Mouse (Mus musculus): Measurements from ENCODE around the gene Galnt2. TPM values are rescaled to one million over a fixed set of nuclear protein-coding genes. Genes with fewer than 3 reads are reported as not detected.
A peak's percentile ranks its signal among the peaks of the same experiment; 100 is the strongest.

Gene Galnt2
- total RNA-seq, 4 experiments from 2014 or later: 33.7 to 48.5 (median 40.8) TPM

- DNase-seq (ENCODE audit: low spot score in 2 of 2): no peak
Observed at GRCm38 (mm10) chr8:124270904-124271303, 39.7 kb downstream of the Galnt2 start.

- no peak for DNase-seq (ENCODE audit: low spot score in 2 of 2)
Observed at GRCm38 (mm10) chr8:124271518-124271917, 40.3 kb downstream of the Galnt2 start.

- DNase-seq (ENCODE audit: low spot score in 2 of 2): no peak
Observed at GRCm38 (mm10) chr8:124272792-124273191, 41.6 kb downstream of the Galnt2 start.

GRCm38 (mm10) chr8:124273606-124274218 is 42.5 kb downstream of the Galnt2 start:
- DNase-seq (ENCODE audit: low spot score in 2 of 2): no peak

GRCm38 (mm10) chr8:124274441-124275120 is 43.4 kb downstream of the Galnt2 start:
- no peak for DNase-seq (ENCODE audit: low spot score in 2 of 2)

- peak in 1 of 2 experiments; percentile 48 for DNase-seq (ENCODE audit: low spot score in 2 of 2)
Observed at GRCm38 (mm10) chr8:124275377-124276071, 44.3 kb downstream of the Galnt2 start.

GRCm38 (mm10) chr8:124277951-124278910 is 47.0 kb downstream of the Galnt2 start:
- no peak for DNase-seq (ENCODE audit: low spot score in 2 of 2)

- no peak for DNase-seq (ENCODE audit: low spot score in 2 of 2)
Observed at GRCm38 (mm10) chr8:124278956-124279689, 47.9 kb downstream of the Galnt2 start.

GRCm38 (mm10) chr8:124279690-124279985 is 48.4 kb downstream of the Galnt2 start:
- no peak for DNase-seq (ENCODE audit: low spot score in 2 of 2)

- no peak for DNase-seq (ENCODE audit: low spot score in 2 of 2)
Observed at GRCm38 (mm10) chr8:124281700-124282541, 50.7 kb downstream of the Galnt2 start.

GRCm38 (mm10) chr8:124282878-124283630 is 51.9 kb downstream of the Galnt2 start:
- no peak for DNase-seq (ENCODE audit: low spot score in 2 of 2)

GRCm38 (mm10) chr8:124283644-124284332 is 52.6 kb downstream of the Galnt2 start:
- no peak for DNase-seq (ENCODE audit: low spot score in 2 of 2)

- DNase-seq (ENCODE audit: low spot score in 2 of 2): no peak
Observed at GRCm38 (mm10) chr8:124284333-124284711, 53.1 kb downstream of the Galnt2 start.

- DNase-seq (ENCODE audit: low spot score in 2 of 2): no peak
Observed at GRCm38 (mm10) chr8:124284984-124285576, 53.9 kb downstream of the Galnt2 start.

GRCm38 (mm10) chr8:124286461-124287124 is 55.4 kb downstream of the Galnt2 start:
- DNase-seq (ENCODE audit: low spot score in 2 of 2): no peak

GRCm38 (mm10) chr8:124288215-124288864 is 57.1 kb downstream of the Galnt2 start:
- DNase-seq (ENCODE audit: low spot score in 2 of 2): no peak

GRCm38 (mm10) chr8:124289481-124290050 is 58.4 kb downstream of the Galnt2 start:
- no peak for DNase-seq (ENCODE audit: low spot score in 2 of 2)
